Mouse (Mus musculus): Measurements from ENCODE around the gene Samd4b. TPM values are rescaled to one million over a fixed set of nuclear protein-coding genes. Genes with fewer than 3 reads are reported as not detected.
A peak's percentile ranks its signal among the peaks of the same experiment; 100 is the strongest.

Samd4b gene
- total and polyA plus RNA-seq, 2 experiments from 2014 or later = 12.4 to 53.5 TPM

DNA sequence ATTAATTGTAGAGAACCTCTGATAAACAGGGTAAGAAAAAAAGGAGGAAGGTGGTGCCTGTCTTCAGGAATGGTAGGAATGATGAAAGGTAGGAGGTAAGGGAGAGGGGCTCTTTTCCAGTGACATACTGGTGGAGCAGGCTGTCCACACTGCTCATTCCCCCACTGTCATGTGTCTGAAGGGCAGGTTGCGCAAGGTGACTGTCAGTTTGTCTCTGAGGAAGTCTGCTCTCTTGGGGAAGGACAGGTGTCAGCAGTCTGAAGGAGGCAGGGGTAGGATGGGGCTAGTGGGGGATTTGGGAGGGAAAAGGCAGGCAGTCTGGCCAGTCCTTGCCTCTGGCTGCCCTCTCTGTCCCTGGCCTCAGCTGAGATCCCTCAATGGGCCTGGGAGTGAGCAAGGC is 196.9 kb downstream of the Samd4b start:
- Histone ChIP-seq H3K4me3 (ENCODE audit: low read depth, low read length) (no peak overlapping the region), H3K4me2 (ENCODE audit: low read depth, low read length) (no peak overlapping the region), H3K27me3 (ENCODE audit: control insufficient read depth, insufficient read depth, low read length) (no peaks in the 10 kb centered on the region), H3K36me3 (replicated peaks; ENCODE audit: control insufficient read depth, insufficient read depth, low read length) (peaks cover 85% of the 10 kb centered on the region), H3K9me3 (replicated peaks; ENCODE audit: control insufficient read depth, low read length) (no peaks in the 10 kb centered on the region), H3K4me1 (ENCODE audit: control insufficient read depth, insufficient read depth) (no peaks in the 10 kb centered on the region), H3K9ac (replicated peaks; ENCODE audit: low read depth, low read length) (no peak overlapping the region), H3K27ac (ENCODE audit: low read depth) (no peak overlapping the region)
- TF ChIP-seq EP300 (IDR thresholded peaks at IDR 0.05; ENCODE audit: low read depth) (no peak), CTCF (IDR thresholded peaks at IDR 0.05; ENCODE audit: low read depth) (no peak)
- no peak for ATAC-seq (ENCODE audit: insufficient read depth, low read depth)
- DNase-seq (ENCODE audit: low spot score) = no peak
- WGBS = 100% methylated on average over 1 of the region's 1 CpGs

DNA sequence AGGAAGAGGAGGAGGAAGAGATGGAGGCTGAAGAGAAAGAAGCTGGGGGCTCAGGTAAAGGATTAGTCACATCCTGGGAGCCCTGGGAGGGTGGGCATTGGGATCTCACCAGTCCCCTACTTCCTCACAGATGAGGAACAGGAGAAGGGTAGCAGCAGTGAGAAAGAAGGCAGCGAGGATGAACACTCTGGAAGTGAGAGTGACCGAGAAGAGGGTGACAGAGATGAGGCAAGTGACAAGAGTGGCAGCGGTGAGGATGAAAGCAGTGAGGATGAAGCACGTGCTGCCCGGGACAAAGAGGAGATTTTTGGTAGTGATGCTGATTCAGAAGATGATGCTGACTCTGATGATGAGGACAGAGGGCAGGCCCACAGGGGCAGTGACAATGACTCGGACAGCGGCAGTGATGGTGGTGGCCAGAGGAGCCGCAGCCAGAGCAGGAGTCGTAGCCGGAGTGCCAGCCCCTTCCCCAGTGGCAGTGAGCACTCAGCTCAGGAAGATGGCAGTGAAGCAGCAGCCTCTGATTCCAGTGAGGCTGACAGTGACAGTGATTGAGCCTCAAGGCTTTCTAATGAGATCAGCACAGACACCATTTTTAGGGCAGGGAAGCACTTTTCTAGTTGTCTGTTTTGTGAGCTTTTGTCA is 199.1 kb downstream of the Samd4b start:
- DNase-seq (ENCODE audit: low spot score) = no peak
- TF ChIP-seq EP300 (IDR thresholded peaks at IDR 0.05; ENCODE audit: low read depth) = no peak
- no peak for TF ChIP-seq CTCF (IDR thresholded peaks at IDR 0.05; ENCODE audit: low read depth)
- WGBS = 85% methylated on average over 10 of the region's 10 CpGs
- no peaks in the 10 kb centered on the region for H3K4me1 ChIP-seq (ENCODE audit: control insufficient read depth, insufficient read depth)
- no peak for ATAC-seq (ENCODE audit: insufficient read depth, low read depth)
- no peaks in the 10 kb centered on the region for H3K9me3 ChIP-seq (replicated peaks; ENCODE audit: control insufficient read depth, low read length)
- peaks cover 76% of the 10 kb centered on the region for H3K36me3 ChIP-seq (replicated peaks; ENCODE audit: control insufficient read depth, insufficient read depth, low read length)
- no peaks in the 10 kb centered on the region for H3K27me3 ChIP-seq (ENCODE audit: control insufficient read depth, insufficient read depth, low read length)
- no peak overlapping the region for H3K9ac ChIP-seq (replicated peaks; ENCODE audit: low read depth, low read length)
- no peak overlapping the region for H3K4me3 ChIP-seq (ENCODE audit: low read depth, low read length)
- H3K4me2 ChIP-seq (ENCODE audit: low read depth, low read length) = no peak overlapping the region
- no peak overlapping the region for H3K27ac ChIP-seq (ENCODE audit: low read depth)

DNA sequence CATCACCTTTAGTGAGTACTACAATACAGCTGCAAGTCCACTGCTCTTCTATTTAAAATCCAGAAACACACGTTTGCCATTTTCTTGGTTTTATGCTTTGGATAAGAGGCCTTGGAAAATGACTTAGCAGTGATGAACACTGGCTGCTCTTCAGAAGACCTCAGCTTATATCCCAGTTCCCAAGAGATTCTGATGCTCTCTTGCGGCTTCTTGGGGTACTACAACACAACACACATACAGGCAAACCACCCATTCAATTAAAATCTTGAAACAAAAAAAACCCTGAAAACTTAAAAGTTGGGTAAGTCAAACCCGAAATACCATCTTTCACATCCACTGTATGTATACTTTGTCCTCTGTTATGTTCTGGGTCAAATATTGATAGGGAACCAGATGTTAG is 199.9 kb downstream of the Samd4b start:
- H3K4me1 ChIP-seq (ENCODE audit: control insufficient read depth, insufficient read depth) = peaks cover 5% of the 10 kb centered on the region
- H3K4me2 ChIP-seq (ENCODE audit: low read depth, low read length) = no peak overlapping the region
- no peaks in the 10 kb centered on the region for H3K27me3 ChIP-seq (ENCODE audit: control insufficient read depth, insufficient read depth, low read length)
- no peak for ATAC-seq (ENCODE audit: insufficient read depth, low read depth)
- no peak overlapping the region for H3K4me3 ChIP-seq (ENCODE audit: low read depth, low read length)
- H3K9me3 ChIP-seq (replicated peaks; ENCODE audit: control insufficient read depth, low read length) = no peaks in the 10 kb centered on the region
- DNase-seq (ENCODE audit: low spot score) = no peak
- TF ChIP-seq CTCF (IDR thresholded peaks at IDR 0.05; ENCODE audit: low read depth) = peak; percentile 50
- TF ChIP-seq EP300 (IDR thresholded peaks at IDR 0.05; ENCODE audit: low read depth) = no peak
- no peak overlapping the region for H3K9ac ChIP-seq (replicated peaks; ENCODE audit: low read depth, low read length)
- 56% methylated on average over 3 of the region's 3 CpGs for WGBS
- no peak overlapping the region for H3K27ac ChIP-seq (ENCODE audit: low read depth)
- H3K36me3 ChIP-seq (replicated peaks; ENCODE audit: control insufficient read depth, insufficient read depth, low read length) = peaks cover 68% of the 10 kb centered on the region

DNA sequence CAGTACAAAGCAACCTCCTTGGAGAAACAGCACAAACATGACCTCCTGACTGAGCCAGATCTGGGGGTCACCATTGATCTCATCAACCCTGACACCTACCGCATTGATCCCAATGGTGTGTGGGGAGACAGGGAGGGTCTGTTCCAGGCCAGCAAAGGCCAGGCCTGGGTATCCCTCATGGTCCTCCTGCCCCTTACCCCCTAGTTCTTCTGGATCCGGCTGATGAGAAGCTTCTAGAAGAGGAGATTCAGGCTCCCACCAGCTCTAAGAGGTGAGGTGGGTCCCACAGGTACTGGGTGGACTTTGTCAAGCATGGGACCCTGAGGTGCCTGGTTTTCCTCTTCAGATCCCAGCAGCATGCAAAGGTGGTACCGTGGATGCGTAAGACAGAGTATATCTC is 202.5 kb downstream of the Samd4b start:
- TF ChIP-seq CTCF (IDR thresholded peaks at IDR 0.05; ENCODE audit: low read depth) = no peak
- no peak for TF ChIP-seq EP300 (IDR thresholded peaks at IDR 0.05; ENCODE audit: low read depth)
- 97% methylated on average over 4 of the region's 4 CpGs for WGBS
- no peak overlapping the region for H3K4me2 ChIP-seq (ENCODE audit: low read depth, low read length)
- H3K27me3 ChIP-seq (ENCODE audit: control insufficient read depth, insufficient read depth, low read length) = no peaks in the 10 kb centered on the region
- no peak for ATAC-seq (ENCODE audit: insufficient read depth, low read depth)
- no peak overlapping the region for H3K27ac ChIP-seq (ENCODE audit: low read depth)
- no peak overlapping the region for H3K4me3 ChIP-seq (ENCODE audit: low read depth, low read length)
- no peak overlapping the region for H3K9ac ChIP-seq (replicated peaks; ENCODE audit: low read depth, low read length)
- peaks cover 48% of the 10 kb centered on the region for H3K36me3 ChIP-seq (replicated peaks; ENCODE audit: control insufficient read depth, insufficient read depth, low read length)
- H3K4me1 ChIP-seq (ENCODE audit: control insufficient read depth, insufficient read depth) = peaks cover 12% of the 10 kb centered on the region
- no peak for DNase-seq (ENCODE audit: low spot score)
- no peaks in the 10 kb centered on the region for H3K9me3 ChIP-seq (replicated peaks; ENCODE audit: control insufficient read depth, low read length)

DNA sequence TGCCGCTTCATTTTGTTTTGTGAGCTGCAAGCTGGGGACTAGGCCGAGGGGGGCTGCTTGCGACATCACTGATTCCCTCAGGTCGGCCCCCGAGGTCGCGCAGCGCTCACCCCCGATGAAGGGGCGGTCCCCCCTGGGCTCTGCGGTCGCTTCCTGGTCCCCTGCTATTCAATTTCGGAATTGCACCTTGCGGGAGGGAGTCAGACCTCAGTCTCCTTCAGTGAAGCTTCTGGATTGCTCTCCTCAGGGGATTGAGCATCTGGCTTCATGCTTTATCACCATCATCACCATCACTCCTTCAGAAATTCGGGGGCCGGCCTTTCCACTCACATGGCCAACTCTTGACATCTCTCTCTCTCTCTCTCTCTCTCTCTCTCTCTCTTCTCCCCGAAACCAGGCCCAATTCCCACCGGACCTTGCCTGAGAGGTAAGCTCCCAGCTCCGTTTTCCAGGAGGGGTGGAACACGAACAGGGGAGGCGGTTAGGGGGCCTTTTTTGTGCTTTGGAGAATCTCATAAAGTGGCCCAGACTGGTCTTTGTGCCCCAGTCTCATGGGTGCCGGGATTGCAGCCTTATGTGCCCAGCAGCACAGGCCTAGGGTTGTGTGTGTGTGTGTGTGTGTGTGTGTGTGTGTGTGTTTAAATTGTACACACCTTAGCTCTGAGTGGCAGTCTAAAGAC is 204.5 kb downstream of the Samd4b start:
- Histone ChIP-seq H3K4me3 (ENCODE audit: low read depth, low read length) (peak overlapping the region; percentile 80), H3K27ac (ENCODE audit: low read depth) (peak overlapping the region; percentile 79), H3K36me3 (replicated peaks; ENCODE audit: control insufficient read depth, insufficient read depth, low read length) (peaks cover 56% of the 10 kb centered on the region), H3K9ac (replicated peaks; ENCODE audit: low read depth, low read length) (peak overlapping the region; percentile 77), H3K27me3 (ENCODE audit: control insufficient read depth, insufficient read depth, low read length) (no peaks in the 10 kb centered on the region), H3K4me2 (ENCODE audit: low read depth, low read length) (peak overlapping the region; percentile 84), H3K4me1 (ENCODE audit: control insufficient read depth, insufficient read depth) (peaks cover 12% of the 10 kb centered on the region), H3K9me3 (replicated peaks; ENCODE audit: control insufficient read depth, low read length) (no peaks in the 10 kb centered on the region)
- 3% methylated on average over 22 of the region's 22 CpGs for WGBS
- TF ChIP-seq EP300 (IDR thresholded peaks at IDR 0.05; ENCODE audit: low read depth) (no peak), CTCF (IDR thresholded peaks at IDR 0.05; ENCODE audit: low read depth) (no peak)
- ATAC-seq (ENCODE audit: insufficient read depth, low read depth) = no peak
- no peak for DNase-seq (ENCODE audit: low spot score)

Data from heart, postnatal 0 days (tissue).